Mouse (Mus musculus) stomach, postnatal 0 days (tissue): ENCODE data around the gene Nmnat1. TPM values are rescaled to one million over a fixed set of nuclear protein-coding genes. Genes with fewer than 3 reads are reported as not detected.
A peak's percentile ranks its signal among the peaks of the same experiment; 100 is the strongest.
"Not testable (repeated sequence)": the region's sequence is repeated elsewhere in the genome, so short reads cannot be mapped to it uniquely, and the experiment has no call there.

ENCODE experiments used
- ATAC-seq: fragments of 200-750 bp; cut with Nextera tagmentation; 2 replicates; pipeline ENCODE4 v1.8.0; 2017; ENCODE audit not compliant: low FRiP score, low TSS enrichment
- DNase-seq: peaks from one replicate; pipeline ENCODE4 v3.0.0-alpha.2; 2016; ENCODE audit warnings: low spot score
- H3K27ac ChIP-seq: fragments of 300-500 bp; sonication (generic); replicated peaks from 2 replicates; pipeline ENCODE4 v1.5.1; 2014; ENCODE audit warnings: mild to moderate bottlenecking, control low read depth
- H3K27me3 ChIP-seq: fragments of 300-500 bp; sonication (generic); 2 replicates; pipeline ENCODE4 v1.6.1; 2014; ENCODE audit warnings: low read length; ENCODE audit not compliant: control insufficient read depth, insufficient read depth
- H3K36me3 ChIP-seq: fragments of 300-500 bp; sonication (generic); 2 replicates; pipeline ENCODE4 v1.6.1; 2014; ENCODE audit warnings: low read length, mixed read lengths; ENCODE audit not compliant: control insufficient read depth, insufficient read depth
- H3K4me1 ChIP-seq: fragments of 300-500 bp; sonication (generic); replicated peaks from 2 replicates; pipeline ENCODE4 v1.6.1; 2014; ENCODE audit warnings: antibody characterized with exemption; ENCODE audit not compliant: control insufficient read depth, insufficient read depth
- H3K4me2 ChIP-seq: fragments of 300-500 bp; sonication (generic); replicated peaks from 2 replicates; pipeline ENCODE4 v1.6.1; 2014; ENCODE audit warnings: low read depth, mild to moderate bottlenecking, control low read depth, moderate library complexity
- H3K4me3 ChIP-seq: fragments of 300-500 bp; sonication (generic); 2 replicates; pipeline ENCODE4 v1.5.1; 2014; ENCODE audit warnings: low read depth, low read length, control low read depth
- H3K9ac ChIP-seq: fragments of 300-500 bp; sonication (generic); 2 replicates; pipeline ENCODE4 v1.6.1; 2014; ENCODE audit warnings: mild to moderate bottlenecking, low read length, control low read depth, mixed read lengths
- H3K9me3 ChIP-seq: fragments of 300-500 bp; sonication (generic); 2 replicates; pipeline ENCODE4 v1.6.1; 2016; ENCODE audit warnings: low read length; ENCODE audit not compliant: control insufficient read depth
- CTCF ChIP-seq: IDR thresholded peaks from 2 replicates; pipeline ENCODE4 v1.5.1; 2016; ENCODE audit warnings: antibody characterized with exemption, low read depth, mild to moderate bottlenecking, moderate library complexity
- EP300 ChIP-seq: optimal IDR thresholded peaks from 2 replicates; pipeline ENCODE3; 2016; ENCODE audit warnings: antibody characterized with exemption
- WGBS: fragments of 180-500 bp; shearing (Covaris S2); extraction: QIAGEN DNeasy Blood & Tissue Kit; methylation state at CpG from one replicate; pipeline ENCODE4 v1.1.7; 2014; 5-methylcytosine and 5-hydroxymethylcytosine counted together
- polyA plus RNA-seq: library from polyadenylated mRNA; unstranded; fragments of >200 nt; fragmentation: Nextera tagmentation; extraction: Ambion mirVana; gene quantifications from 2 replicates; pipeline ENCODE4 v1.2.1, GENCODE M21; 2015

Nmnat1 gene
- polyA plus RNA-seq, 1 experiment from 2014 or later: 6.1 TPM

DNA sequence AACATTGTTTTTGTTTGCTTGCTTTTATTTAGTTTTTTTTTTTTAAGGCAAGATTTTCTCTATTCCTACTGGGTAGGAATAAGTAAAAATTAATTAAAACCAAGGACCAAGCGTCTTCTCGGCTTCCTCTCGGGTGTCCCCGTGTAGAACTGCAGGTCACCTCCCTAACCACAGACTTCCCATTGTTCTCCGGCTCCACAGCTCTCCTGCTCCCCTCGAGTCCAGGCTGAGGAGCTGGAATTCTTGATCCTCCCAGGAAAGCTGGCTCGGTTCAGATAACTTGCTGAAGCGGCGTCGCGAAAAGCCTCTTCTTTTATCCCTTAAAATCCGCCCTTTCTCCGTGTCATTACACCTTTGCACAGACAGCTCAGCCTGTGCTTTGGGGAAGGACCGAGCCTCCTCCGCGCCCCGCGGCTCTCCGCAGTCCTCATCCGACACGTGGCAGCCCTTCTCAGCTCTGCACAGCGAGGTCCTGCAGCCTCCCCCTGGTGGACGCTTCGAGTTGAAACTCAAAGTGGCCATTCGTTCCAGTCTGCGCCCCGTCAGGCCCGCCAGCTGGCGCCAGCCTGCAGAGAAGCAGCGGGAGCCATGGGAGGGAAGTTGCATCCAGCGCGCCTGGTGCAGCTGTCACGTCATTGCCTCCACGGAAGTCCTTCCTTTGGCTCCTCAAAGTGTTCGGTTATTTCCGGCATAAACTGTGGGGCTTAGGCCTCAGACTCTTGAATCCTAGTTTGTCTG lies 39.9 kb downstream of the Nmnat1 start:
- Histone ChIP-seq H3K9ac (peak overlapping the region; percentile 41), H3K4me3 (peak overlapping the region; percentile 10; the same call in 1 of the 2 replicates), H3K36me3 (no peaks in the 10 kb centered on the region), H3K27ac (peak overlapping the region; percentile 70), H3K27me3 (no peaks in the 10 kb centered on the region), H3K4me2 (peak overlapping the region; percentile 52), H3K9me3 (no peaks in the 10 kb centered on the region), H3K4me1 (peaks cover 3% of the 10 kb centered on the region; the same call in 1 of the 2 replicates)
- TF ChIP-seq EP300 (peak; percentile 19), CTCF (peak; percentile 99)
- under 1% methylated on average over 36 of the region's 36 CpGs for WGBS
- peak; percentile 98 for ATAC-seq
- DNase-seq: peak; percentile 95

DNA sequence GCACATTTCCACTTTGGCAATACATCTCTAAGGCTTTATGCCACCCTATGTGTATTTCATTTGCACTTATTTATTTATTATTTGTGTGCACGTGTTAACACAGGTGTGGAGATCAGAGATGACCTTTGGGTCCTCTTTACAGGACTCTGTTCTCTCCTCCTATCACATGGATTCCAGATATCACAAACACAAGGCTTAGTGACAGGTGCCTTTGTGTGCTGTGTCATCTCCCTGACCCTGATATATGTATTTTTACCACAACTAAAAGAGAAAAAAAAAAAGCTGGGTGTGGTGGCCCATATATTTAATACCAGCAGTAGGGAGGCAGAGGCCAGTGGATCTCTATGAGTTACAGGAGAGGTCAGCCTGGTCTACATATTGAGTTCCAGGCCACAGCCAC lies 40.5 kb downstream of the Nmnat1 start:
- no peak overlapping the region; the same call in 1 of the 2 replicates for H3K27ac ChIP-seq
- TF ChIP-seq CTCF: no peak
- TF ChIP-seq EP300: no peak
- H3K27me3 ChIP-seq: no peaks in the 10 kb centered on the region
- no peaks in the 10 kb centered on the region for H3K9me3 ChIP-seq
- no peaks in the 10 kb centered on the region for H3K36me3 ChIP-seq
- no peak overlapping the region for H3K4me3 ChIP-seq
- DNase-seq (no peak), ATAC-seq (no peak)
- no peak overlapping the region for H3K4me2 ChIP-seq
- peaks cover 3% of the 10 kb centered on the region; the same call in 1 of the 2 replicates for H3K4me1 ChIP-seq
- no peak overlapping the region for H3K9ac ChIP-seq
- WGBS: 51% methylated on average over 1 of the region's 1 CpGs

DNA sequence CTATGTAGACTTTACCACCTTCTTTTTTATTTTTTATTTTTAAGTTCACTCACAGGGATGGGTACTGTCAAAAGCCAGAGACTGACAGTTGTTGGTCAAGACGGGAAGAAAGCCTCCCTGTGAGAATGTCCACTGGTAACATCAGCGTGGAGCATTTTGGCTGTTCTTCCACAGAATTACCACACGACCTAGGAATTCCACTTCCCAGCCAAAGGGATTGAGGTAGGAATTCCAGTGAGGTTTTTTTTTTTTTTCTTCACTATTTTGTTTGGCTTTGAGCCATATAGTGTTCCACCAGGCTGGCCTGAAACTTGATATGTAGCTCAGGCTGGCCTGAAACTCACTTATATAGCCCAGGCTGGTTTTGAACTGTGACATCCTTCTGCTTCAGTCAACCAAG lies 42.6 kb downstream of the Nmnat1 start:
- ATAC-seq (no peak), DNase-seq (no peak)
- no peaks in the 10 kb centered on the region for H3K9me3 ChIP-seq
- H3K9ac ChIP-seq: no peak overlapping the region
- peaks cover 3% of the 10 kb centered on the region; the same call in 1 of the 2 replicates for H3K4me1 ChIP-seq
- no peak overlapping the region for H3K4me2 ChIP-seq
- no peak overlapping the region for H3K27ac ChIP-seq
- no peaks in the 10 kb centered on the region for H3K27me3 ChIP-seq
- 19% methylated on average over 3 of the region's 3 CpGs for WGBS
- no peak for TF ChIP-seq EP300
- no peak for TF ChIP-seq CTCF
- H3K4me3 ChIP-seq: no peak overlapping the region
- no peaks in the 10 kb centered on the region for H3K36me3 ChIP-seq

DNA sequence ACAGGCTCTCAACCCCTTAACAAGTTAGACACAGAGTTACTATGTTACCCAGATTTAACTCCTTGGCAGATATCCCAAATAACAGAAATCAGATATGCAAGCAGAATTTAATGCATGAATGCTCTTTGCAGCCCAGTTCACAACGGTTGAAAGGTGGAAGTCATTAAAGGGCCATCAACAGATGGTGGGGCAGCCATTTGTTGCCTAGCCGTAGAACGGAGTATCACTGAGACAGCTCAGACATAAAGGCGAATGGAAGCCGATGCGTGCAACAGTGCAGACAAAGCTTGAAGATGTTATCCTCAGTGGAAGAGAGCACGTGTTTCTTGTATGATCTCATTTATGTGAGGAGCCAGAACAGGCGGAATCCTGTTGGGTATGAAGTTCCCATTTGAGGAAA lies 44.4 kb downstream of the Nmnat1 start:
- Histone ChIP-seq H3K4me2 (no peak overlapping the region), H3K9ac (no peak overlapping the region), H3K36me3 (no peaks in the 10 kb centered on the region), H3K27me3 (no peaks in the 10 kb centered on the region), H3K9me3 (no peaks in the 10 kb centered on the region), H3K4me1 (no peaks in the 10 kb centered on the region), H3K27ac (no peak overlapping the region), H3K4me3 (no peak overlapping the region)
- ATAC-seq (no peak), DNase-seq (no peak)
- TF ChIP-seq CTCF (no peak), EP300 (no peak)
- 63% methylated on average over 8 of the region's 8 CpGs for WGBS

DNA sequence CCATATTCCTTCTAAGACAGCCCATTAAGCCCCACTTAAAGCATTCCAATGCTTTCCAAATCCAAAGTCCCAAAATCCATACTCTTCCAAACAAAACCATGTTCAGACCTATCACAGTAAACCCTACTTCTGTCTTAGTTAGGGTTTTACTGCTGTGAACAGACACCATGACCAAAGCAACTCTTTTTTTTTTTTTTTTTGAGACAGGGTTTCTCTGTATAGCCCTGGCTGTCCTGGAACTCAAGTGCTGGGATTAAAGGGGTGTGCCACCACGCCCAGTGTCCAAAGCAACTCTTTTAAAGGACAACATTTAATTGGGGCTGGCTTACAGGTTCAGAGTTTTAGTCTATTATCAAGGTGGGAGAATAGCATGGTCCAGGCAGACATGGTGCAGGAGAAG lies 53.1 kb downstream of the Nmnat1 start:
- not testable (repeated sequence) for DNase-seq, H3K9ac ChIP-seq, H3K27ac ChIP-seq, H3K4me3 ChIP-seq, H3K4me2 ChIP-seq, H3K4me1 ChIP-seq, H3K36me3 ChIP-seq, ATAC-seq, H3K9me3 ChIP-seq, H3K27me3 ChIP-seq
- 86% methylated on average over 1 of the region's 1 CpGs for WGBS

DNA sequence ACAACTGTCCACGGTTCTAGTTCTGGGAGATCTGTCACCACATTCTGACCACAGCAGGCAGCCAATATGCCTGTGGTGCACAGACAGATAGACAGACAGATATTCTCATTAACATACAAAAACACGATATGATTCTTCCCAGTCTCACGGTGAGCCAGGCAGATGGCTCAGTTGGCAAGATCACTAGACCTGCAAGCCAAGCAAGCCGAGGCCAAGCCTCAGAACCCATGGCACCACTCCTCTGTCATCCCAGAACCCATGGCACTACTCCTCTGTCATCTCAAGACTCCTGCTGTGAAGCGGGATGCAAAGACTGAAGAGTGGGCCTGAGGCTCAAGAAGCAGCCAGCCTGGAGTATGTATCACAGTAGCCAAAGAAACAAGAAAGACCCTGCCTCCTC lies 55.4 kb downstream of the Nmnat1 start:
- WGBS: 82% methylated on average over 5 of the region's 5 CpGs

More for the DNA sequence above, 55.4 kb downstream of the Nmnat1 start:
- Histone ChIP-seq H3K9me3 (no peaks in the 10 kb centered on the region), H3K27me3 (no peaks in the 10 kb centered on the region), H3K4me3 (no peak overlapping the region), H3K4me1 (no peaks in the 10 kb centered on the region), H3K4me2 (no peak overlapping the region), H3K9ac (no peak overlapping the region), H3K27ac (no peak overlapping the region), H3K36me3 (no peaks in the 10 kb centered on the region)
- ATAC-seq (no peak), DNase-seq (no peak)
- TF ChIP-seq CTCF (no peak), EP300 (no peak)
